Mouse (Mus musculus) gastrocnemius, adult 2 months (tissue): ENCODE measurements around the gene Gata2. TPM values are rescaled to one million over a fixed set of nuclear protein-coding genes. Genes with fewer than 3 reads are reported as not detected.

Experiments used
- DNase-seq: peaks from one replicate; pipeline ENCODE4 v3.0.0; 2022
- H3K27ac ChIP-seq: fragments of 200-600 bp; 2 replicates; pipeline ENCODE4 v1.8.1; 2022; ENCODE audit warnings: mild to moderate bottlenecking
- H3K4me3 ChIP-seq: fragments of 200-600 bp; 2 replicates; pipeline ENCODE4 v1.8.1; 2022; ENCODE audit warnings: mild to moderate bottlenecking, moderate library complexity
- CTCF ChIP-seq: fragments of 200-600 bp; IDR thresholded peaks from 2 replicates; pipeline ENCODE4 v1.8.1; 2022; ENCODE audit warnings: antibody characterized with exemption, mild to moderate bottlenecking, moderate library complexity
- intact Hi-C: fragments of 180-260 bp; cut with DNase I; formaldehyde crosslinking; loops from one replicate; pipeline ENCODE4 v1.15.1; 2025
- total RNA-seq, 2 experiments: library from RNA; stranded (reverse); gene quantifications; 2 replicates each; pipeline ENCODE4 v1.2.3; 2021

Gene Gata2
- total RNA-seq, 2 experiments from 2014 or later, result 4.4 to 9.9 TPM

DNA sequence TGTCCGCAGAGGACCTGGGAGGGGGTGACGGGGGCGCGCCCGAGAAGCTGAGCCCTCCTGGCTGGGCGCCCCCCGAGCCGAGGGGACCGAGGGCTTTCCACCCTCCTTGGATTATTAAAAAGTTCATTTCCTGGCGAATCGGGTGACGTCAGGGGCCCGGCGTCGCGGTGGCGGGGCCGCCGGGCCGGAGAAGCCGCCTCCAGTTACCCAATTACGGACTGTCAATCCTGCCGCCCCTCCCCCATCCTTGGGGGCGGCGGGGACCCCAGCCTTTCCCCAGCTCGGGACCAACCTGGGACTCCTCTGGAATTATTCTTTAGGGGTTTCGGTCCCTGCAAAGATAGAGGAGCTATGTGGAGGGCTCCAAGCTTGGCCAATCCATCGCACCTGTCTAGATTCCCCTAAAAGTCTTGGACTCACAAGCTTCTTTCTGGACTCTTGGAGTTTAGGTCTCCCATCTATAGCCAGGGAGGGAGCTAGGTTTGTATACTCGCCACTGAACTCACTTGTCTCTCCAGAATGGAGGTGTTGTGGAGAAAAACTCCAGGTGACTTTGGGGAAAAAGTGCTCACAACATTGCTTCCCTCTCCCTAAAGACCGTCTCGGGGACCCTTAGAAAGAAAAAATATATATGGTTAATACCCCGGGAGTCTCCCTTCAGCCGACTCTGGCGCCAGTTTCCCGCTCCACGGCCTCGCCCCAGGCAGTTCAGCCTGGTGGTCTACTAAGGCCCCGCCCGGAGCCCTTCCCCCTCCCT, 3.8 kb downstream of the Gata2 start:
- no peak for TF ChIP-seq CTCF
- H3K27ac ChIP-seq, result peak overlapping the region; percentile 82
- intact Hi-C loops, result no loop called here
- peak overlapping the region; percentile 79 for H3K4me3 ChIP-seq
- DNase-seq, result peak; percentile 31

DNA sequence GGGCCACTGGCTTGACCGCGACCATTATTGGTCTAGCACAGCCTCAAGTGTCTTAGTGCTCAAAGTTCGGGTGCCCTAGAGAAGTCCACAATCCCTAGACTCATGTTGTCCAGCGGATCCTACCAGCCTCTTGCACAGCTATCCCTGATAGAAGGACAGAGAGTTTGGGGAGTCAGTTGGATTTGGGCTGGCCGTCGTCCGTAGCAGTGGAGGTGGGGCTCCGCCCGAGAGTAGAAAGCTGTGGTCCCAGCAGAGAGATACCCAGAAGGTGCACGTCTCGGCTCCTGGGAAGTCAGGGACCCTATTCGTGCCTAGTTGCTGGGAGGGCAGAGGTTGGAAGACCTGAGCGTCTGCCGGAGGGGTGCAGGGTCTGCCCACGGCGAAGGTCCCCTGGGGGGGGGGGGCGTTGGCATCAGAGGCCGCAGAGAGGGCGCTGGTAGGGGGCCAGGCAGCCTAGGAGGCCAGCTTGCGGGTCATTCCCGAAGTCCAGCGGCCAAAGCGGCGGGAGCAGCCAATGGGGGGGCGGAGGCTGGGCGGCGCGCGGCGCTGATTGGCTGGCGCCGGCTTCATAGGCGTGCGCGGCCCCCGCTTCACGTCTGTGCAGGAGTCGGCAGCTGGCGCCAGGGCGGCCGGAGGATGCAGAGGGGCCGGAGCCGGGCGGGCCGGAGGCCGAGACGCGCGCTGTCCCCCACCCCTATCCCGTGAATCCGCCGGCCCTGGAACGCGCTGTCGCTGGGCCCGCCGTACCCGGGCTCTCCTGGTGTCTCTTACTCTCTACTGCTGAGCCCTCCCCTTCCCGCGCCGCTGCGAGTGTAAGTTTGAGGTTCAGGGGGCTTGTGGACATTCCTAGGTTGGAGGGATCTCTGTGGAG, 4.6 kb downstream of the Gata2 start:
- Histone ChIP-seq H3K4me3 (peak overlapping the region; percentile 79), H3K27ac (peak overlapping the region; percentile 87)
- intact Hi-C loops, result no loop called here
- peak; percentile 90 for DNase-seq
- no peak for TF ChIP-seq CTCF

DNA sequence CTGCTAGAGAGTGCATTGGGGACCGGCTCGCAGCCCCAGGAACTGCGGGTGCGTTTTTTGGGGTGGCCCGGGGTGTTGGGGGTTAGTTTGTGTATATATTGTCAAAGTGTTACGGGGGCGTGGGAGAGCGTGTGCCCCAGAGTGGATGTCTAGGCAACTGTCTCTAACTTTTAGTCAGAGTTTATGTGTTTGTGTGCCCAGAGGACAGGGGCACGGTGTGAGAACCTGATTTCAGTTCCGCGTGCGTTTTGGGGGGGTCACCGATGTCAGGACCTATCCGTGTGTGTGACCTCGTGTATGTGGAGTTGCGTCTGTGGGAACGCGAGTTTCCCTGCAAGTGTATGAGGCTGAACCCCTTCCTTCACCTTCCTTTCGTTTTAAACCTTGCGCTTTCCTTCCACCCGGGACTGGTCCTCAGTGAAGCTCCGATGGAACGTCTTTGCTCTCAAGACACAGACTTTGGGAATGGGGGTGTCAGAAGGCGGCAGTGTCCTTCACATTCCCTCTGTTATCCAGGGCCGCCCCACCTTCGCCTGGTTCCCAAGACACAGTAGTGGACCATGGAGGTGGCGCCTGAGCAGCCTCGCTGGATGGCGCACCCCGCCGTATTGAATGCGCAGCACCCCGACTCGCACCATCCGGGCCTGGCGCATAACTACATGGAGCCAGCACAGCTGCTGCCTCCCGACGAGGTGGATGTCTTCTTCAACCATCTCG, 5.5 kb downstream of the Gata2 start:
- Histone ChIP-seq H3K27ac (peak overlapping the region; percentile 87), H3K4me3 (peak overlapping the region; percentile 79)
- TF ChIP-seq CTCF, result no peak
- intact Hi-C loops, result no loop called here
- DNase-seq, result no peak

DNA sequence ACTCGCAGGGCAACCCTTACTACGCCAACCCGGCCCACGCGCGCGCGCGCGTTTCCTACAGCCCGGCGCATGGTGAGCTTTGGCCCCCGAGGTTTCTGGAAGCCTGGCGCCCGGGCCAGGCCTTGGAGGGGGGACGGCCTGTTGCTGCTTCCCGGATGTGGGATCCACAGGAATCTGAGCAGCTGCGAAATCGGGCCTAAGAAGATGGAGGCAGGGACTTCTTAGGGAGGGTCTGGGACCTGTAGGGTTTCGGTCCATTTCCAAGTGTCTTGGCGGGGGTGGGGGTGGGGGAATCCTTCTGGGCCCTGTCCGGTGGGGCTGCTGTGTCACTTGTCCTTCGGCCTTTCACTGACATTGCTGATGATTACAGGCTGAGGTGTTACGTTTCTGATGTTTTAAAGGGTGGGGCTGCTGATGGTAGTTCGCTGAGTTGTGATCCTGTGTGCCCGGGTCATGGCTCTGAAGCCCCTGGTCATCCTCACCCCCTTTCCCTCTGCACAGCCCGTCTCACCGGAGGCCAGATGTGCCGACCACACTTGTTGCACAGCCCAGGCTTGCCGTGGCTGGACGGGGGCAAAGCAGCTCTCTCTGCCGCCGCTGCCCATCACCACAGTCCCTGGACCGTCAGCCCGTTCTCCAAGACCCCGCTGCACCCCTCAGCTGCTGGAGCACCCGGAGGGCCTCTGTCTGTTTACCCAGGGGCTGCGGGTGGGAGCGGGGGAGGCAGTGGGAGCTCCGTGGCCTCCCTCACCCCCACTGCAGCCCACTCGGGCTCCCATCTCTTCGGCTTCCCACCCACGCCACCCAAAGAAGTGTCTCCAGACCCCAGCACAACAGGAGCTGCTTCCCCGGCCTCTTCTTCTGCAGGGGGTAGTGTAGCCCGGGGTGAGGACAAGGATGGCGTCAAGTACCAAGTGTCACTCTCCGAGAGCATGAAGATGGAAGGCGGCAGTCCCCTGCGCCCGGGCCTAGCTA, 6.3 kb downstream of the Gata2 start:
- no peak for DNase-seq
- Histone ChIP-seq H3K27ac (peak overlapping the region; percentile 87), H3K4me3 (peak overlapping the region; percentile 79)
- TF ChIP-seq CTCF, result no peak
- intact Hi-C loops, result no loop called here

DNA sequence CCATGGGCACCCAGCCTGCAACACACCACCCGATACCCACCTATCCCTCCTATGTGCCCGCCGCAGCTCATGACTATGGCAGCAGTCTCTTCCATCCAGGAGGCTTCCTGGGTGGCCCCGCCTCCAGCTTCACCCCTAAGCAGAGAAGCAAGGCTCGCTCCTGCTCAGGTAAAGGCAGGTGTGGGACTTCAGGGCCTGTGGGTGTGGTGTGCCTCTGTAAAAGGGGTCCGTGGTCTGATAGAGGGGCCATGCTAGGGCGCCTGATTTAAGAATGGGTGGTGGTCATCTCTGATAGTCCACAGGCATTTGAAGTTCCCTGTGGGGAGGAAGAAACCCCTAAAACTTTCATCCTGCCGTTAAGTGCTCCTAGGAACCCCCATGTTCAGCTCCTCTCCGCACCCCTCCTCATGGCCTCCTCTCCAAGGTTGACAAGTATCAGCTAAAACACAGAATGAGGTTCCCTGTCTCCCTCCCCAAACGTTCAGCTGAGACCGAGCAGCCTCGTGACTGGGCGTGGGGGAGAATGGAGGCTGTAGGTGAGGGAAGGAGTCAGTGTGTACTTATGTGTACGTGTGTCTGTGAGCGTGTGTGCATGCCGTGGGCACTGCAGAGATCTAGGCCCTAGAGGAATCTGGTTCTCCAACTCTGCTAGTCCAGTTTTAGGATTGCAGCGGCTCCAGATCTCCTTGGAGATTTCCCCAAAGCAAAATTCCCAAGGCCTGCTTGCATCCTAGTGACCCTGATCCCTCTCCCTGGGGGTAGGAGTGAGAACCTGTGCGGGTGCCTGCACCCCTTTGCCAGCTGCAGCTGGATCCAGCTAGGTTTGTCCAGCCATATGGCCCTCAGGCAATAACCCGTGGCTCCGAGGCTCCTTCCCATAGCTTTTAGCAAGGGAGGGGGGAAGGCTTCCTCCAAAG, 7.3 kb downstream of the Gata2 start:
- peak overlapping the region; percentile 79 for H3K4me3 ChIP-seq
- intact Hi-C loops, result no loop called here
- no peak for DNase-seq
- peak overlapping the region; percentile 87 for H3K27ac ChIP-seq
- no peak for TF ChIP-seq CTCF

DNA sequence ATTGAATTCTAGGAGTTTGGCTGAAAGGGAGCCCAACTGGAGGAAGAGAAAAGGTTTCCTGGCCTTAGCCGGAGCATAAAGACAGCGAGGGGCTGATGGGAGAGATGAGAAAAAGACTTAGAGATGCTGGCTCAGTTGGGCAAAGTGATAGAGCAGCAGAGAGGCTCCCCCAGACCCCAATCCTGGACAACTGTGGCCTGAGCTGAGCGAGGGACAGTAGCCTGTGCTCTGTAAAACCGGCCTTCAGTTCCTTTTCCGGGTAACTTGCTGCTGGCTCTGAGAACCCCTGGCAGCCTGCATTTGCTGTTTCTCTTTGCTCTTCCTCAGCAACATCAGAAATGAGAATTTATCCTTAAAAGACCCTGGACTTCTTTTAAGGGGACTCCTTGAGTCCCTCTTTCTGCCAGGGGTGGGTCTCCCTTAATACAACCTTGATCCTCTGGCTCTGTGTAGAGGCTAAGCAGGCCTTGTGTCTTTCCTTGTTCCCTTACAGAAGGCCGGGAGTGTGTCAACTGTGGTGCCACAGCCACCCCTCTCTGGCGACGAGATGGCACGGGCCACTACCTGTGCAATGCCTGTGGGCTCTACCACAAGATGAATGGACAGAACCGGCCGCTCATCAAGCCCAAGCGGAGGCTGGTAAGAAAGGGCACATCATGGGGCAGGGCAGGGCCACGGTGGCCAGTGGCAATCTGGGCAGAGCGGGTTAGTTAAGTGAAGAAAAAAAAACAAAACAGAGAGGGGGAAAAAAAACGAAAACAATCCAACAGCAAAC, 8.4 kb downstream of the Gata2 start:
- peak overlapping the region; percentile 87 for H3K27ac ChIP-seq
- no peak for DNase-seq
- peak overlapping the region; percentile 79 for H3K4me3 ChIP-seq
- intact Hi-C loops, result no loop called here
- no peak for TF ChIP-seq CTCF

DNA sequence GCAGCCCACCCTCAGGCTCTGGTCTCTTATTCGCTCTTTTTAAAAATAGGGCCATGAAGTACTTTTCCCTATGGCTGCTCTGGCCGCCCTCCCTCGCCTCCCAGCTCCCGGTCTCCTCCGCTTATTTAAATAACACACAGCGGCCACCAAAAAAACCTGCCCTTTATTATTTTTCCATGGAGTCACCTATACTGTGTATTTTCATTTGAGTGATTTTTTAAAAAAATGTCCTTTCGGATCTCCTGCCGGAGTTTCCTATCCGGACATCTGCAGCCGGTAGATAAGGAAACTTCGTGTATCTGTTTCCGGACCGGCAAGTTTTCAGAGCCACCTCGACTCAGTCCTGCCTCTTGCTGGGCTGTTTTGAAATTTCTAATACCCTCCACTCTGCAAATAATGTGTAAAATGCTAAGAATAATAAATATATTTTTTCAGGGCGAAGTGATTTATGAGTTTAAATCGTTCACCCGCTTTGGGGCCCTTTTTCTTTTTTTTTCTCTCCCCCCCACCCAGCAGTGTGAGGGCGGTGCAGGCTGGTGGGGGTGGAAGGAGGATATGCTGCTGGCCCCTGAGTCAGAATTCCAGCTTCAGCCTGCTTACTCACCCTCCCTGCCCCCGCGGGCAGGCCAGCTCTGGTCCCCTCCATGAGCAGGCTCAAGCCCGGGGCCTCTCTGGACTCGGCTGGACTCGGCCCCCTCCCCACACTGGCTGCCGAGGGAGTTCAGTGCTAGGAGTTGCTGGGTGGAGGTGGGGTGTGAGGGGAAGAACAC, 9.4 kb downstream of the Gata2 start:
- intact Hi-C loops, result no loop called here
- peak; percentile 22; the same call in 1 of the 2 replicates for TF ChIP-seq CTCF
- H3K27ac ChIP-seq, result peak overlapping the region; percentile 87
- peak overlapping the region; percentile 79 for H3K4me3 ChIP-seq
- DNase-seq, result peak; percentile 28

DNA sequence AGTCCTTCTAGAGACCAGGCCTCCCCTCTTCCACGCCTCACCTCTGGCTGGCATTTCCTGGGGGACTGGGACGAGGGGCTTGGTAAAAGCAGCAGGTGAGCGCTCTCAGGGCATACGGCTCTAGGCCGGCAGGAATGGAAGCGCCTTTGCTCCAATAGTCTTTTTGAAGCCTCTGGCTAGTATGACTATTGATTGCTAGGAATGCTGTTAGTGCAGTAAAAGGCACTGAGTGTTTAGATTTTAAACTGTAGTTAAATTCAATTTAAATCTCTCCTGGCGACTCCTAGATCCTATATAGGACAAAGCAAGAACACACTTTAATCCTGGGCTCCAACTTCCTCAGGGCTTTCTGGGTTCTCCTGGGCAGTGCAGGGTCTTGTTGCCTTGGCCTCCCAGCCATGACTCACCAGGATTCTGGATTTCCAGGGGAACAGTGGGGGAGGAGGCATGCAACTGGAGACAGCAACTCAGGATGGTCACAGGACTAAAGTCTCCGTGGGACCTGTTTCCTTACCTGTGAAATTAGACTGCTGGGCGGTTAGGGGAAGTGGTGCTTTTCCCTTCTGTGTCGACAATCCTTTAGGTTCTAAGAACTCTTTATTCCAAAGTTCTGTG, 10.2 kb downstream of the Gata2 start:
- no peak for TF ChIP-seq CTCF
- intact Hi-C loops, result no loop called here
- Histone ChIP-seq H3K27ac (peak overlapping the region; percentile 82), H3K4me3 (peak overlapping the region; percentile 61)
- no peak for DNase-seq
